Mouse (Mus musculus) embryo, embryonic 11 days (tissue): Measurements from ENCODE around the gene Zfp986.
"Not testable (repeated sequence)": the region's sequence is repeated elsewhere in the genome, so short reads cannot be mapped to it uniquely, and the experiment has no call there.

ENCODE experiments used
- DNase-seq: peaks from one replicate; pipeline ENCODE4 v3.0.0-alpha.2; 2015

Gene Zfp986

GRCm38 (mm10) chr4:145868494-145868893, at the start of gene Zfp986:
TSS of gene Zfp986 (plus strand) at chr4:145868794.
- not testable (repeated sequence) for DNase-seq

DNA sequence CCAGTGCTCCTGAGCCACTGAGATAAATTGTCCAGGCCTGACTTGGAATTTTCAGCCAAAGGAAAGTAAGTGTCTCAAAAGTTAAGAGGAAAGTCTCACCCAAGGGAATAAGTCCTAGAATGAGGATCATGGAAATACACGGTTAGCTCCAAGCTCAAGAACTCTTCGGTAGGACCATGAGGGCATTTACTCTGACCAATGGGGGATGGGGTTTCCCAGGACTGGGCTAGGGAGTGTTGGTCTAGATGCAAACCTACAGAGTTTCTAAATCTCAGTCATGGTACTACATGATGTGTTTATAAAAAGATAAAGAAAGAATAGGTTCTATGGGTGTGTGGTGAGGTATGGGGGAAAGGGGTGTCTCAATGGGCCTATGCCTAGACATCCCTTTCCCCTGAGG, 48.6 kb upstream of the Zfp986 start:
- not testable (repeated sequence) for DNase-seq

DNA sequence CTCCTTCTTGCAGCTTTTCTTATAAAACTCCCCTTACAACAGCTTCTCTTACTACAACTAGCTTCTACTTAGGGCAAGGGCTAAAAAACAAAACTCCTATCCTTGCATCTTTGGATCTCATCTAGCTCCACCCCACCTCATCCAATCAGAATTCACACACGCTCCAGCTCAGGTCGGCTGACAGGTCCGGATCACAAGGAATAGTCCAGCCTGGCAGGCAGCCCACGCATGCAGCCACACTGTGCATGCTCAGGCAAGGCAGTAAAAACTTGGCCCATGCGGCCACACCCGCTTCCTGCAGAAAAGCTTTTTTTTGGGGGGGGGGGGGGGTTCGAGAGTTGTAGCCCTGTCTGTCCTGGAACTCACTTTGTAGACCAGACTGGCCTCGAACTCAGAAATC, 43.0 kb upstream of the Zfp986 start:
- DNase-seq, result not testable (repeated sequence)

DNA sequence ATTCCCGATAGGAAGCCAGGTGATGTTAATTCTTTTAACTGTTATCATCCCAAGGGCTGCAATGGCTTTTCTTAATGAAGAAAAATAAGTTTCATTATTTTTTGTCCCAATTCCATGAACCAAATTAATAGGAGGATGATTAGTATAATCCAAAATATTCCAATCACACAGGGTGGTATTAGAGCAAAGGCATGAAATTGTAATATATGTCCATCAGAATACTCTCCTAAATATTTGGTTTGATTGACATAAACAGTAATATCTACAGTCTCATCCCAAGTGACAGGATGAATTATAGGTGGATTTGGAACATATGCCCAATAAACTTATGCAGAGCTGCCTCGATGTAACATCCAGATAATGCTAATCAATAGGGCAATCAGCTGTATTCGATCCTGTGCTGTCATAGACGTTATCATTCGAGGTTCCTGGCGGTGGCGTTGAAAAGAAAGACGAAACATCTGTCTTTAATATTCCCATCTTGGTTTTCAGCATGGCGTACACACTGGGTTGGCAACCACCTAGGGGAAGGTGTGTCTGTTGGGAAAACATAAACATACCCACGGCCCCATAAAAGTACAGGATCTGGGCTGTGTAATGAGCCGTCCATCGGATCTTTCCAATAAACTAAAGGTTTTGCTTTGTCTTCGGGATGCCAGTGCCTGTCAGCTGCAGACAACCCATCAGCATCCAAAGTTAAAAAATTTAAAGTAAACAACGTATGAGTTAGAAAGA, 37.1 kb upstream of the Zfp986 start:
- DNase-seq, result not testable (repeated sequence)

- not testable (repeated sequence) for DNase-seq
Observed at GRCm38 (mm10) chr4:145836300-145836862, 32.2 kb upstream of the Zfp986 start.

DNA sequence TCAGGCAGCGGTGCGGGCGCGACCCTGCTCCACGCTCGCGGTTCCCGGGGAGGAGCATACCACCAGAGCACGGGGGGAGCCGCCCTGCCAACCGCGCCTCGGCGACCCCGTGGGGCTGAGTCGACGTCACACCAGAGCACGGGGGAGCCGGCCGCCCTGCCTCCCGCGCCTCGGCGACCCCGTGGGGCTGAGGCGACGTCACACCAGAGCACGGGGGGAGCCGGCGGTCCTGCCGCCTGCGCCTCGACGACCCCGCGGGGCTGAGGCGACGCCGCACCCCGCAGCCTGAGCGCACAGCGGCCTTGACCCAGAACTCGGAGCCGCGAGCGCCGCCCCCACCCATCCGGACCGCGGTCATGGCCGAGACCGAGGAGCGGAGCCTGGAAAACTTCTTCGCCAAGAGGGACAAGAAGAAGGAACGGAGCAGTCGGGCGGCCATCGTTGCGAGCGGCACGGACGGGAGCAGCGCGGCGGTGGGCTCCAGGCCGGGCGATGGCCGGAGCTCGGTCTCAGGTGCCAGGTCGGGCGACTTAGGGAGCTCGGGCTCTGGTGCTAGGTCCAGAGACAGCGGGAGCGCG, 31.6 kb upstream of the Zfp986 start:
- DNase-seq, result not testable (repeated sequence)

- DNase-seq, result not testable (repeated sequence)
Observed at GRCm38 (mm10) chr4:145846793-145847192, 21.8 kb upstream of the Zfp986 start.

GRCm38 (mm10) chr4:145848183-145848890, 20.3 kb upstream of the Zfp986 start:
- not testable (repeated sequence) for DNase-seq

DNA sequence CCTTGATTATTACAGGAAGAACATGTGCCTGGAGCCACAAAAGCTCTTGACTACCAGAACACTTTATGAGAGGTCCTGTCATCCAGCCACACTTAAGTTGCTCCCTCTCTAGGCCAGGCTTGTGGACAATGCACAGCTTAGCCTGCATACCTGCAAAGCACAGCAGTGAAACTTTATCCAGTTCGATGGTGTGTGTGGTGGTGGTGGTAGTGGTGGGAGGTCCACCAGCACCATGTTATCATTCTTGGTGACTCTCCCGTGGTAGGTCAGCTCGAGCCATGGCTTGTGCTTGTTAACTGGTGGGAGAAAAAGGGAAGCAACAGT, 19.7 kb upstream of the Zfp986 start:
- not testable (repeated sequence) for DNase-seq

GRCm38 (mm10) chr4:145851421-145851820, 17.2 kb upstream of the Zfp986 start:
- not testable (repeated sequence) for DNase-seq

DNA sequence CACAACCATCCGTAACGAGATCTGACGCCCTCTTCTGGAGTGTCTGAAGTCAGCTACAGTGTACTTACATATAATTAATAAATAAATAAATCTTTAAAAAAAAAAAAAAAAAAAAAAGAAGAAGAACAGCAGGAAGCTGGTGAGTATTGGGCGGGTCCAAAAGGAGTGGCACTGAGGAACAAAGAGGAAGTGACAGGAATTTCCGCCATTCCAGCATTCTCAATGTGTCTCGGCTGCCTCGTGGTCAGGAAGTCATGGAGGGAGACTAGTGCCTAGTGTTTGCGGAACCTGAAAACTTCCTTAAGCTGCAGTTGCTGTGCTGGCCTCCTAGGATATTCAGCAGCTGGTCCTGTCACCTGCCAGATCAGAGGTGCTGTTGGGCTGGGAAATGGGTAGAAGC, 4.7 kb upstream of the Zfp986 start:
- DNase-seq, result not testable (repeated sequence)
